Mouse (Mus musculus) kidney, adult 18-20 months (tissue): ENCODE data around the gene Rftn1.

Experiments used
- DNase-seq: peaks from one replicate; pipeline ENCODE4 v3.0.0; 2021

The Rftn1 gene

DNA sequence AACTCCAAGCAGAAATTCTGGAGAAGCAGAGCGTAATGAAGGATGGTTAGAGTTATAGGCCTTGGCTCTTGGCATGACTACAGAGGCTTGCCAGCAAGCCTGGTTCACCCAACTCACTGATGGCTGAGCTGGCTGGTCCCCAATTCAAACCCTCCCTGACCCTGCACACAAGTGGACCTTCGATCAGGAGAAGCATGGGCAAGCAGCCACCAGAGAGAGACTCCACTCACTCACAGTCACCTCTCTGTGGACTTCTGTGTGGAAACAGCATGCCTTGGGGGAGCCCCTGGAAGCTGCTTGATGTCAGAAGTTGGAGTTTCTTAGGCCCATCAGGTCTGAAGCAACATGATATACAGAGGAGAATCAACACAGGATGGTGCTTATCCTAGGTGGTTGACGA is 102.4 kb downstream of the Rftn1 start:
- DNase-seq = no peak

DNA sequence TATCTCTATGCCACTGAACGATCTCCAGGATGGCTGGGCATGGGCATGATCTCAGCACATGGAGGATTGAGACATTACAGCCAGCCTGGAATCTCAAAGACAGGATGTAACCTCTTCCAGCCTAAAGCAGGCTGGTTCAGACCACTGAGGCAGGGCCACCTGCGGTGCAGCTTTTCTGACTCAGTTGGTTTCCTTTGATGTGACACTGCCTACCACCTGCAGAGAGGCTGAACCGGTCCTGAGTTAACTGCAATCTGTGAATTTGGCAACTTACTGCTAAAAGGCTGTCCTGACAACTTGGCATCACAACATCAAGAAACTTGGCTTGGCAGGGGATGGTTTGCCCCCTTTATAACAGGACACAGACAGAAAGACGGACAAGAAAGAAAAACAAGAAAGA is 103.6 kb downstream of the Rftn1 start:
- DNase-seq = no peak

DNA sequence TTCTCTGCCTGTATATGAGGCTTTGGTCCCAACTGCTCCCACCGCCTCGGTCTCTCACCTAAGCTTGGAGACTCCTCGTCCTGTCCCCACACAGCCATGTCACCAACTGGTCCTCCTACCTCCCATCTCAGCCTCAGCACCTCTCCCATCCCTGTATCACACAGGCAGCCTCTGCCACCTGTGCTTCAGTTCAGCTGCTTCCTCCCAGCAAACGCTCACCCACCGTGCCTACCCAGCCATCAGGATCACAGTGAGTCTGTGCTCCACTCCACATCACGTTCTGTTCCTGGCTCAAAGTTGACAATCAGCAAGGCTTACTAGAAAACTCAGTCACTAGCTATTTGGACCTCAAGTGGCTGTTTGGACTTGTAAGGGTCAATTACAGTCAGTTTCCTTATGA is 105.8 kb downstream of the Rftn1 start:
- no peak for DNase-seq

DNA sequence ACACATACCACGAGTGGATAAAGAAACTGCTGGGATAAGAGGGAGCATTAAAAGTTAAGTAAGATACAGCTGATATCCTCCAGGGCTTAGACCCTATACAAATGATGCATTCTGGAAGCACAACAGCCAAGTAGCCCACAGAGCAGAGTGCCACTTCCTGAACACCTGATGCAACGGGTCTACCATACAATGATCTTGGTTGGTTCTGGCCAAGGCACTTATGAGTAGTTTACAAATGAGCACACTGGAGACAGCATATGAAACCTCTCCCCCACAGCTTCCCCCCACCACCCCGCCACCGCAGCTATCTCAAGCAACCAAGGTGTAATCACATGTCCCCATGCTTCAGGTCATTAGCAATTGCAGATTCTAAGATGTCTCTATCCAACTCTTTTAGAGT is 106.5 kb downstream of the Rftn1 start:
- DNase-seq = no peak

DNA sequence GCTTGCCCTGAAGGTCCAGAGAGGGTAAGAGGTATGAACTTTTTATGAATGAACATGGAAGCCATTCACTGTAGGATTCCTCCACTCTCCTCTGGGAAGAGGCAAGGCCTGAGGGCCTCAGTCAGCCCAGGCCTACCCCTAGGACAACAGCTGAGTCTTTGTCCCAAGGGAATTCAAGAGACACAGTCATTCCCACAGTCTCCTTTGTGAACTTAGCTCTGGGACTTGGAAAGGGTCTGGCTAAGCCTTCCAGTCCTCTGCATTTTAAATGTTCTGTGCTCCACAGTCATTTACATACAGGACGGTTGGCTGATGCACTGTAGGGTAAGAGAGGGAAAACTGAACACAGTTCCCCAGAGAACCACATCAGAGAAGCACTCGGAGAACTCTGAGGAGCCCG is 107.5 kb downstream of the Rftn1 start:
- DNase-seq = no peak

DNA sequence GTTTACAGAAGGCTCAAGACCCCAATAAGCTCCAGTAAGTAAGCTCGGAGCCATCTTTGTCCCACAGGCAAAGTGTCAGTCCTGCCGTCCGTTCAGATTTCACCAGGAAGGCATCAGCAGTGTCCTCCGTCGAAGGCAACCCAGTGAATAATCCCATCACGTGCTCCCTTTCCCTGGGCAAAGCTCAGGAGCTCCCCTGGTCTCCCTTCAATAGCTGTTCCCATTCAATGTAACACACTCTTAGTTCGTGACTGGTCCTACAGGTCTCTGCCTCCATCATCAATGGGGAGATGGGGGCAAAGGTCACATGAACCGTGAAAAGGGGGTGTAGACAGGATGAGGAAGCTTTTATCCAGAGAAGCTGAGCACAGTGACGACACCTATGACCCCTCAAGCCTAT is 108.8 kb downstream of the Rftn1 start:
- no peak for DNase-seq

DNA sequence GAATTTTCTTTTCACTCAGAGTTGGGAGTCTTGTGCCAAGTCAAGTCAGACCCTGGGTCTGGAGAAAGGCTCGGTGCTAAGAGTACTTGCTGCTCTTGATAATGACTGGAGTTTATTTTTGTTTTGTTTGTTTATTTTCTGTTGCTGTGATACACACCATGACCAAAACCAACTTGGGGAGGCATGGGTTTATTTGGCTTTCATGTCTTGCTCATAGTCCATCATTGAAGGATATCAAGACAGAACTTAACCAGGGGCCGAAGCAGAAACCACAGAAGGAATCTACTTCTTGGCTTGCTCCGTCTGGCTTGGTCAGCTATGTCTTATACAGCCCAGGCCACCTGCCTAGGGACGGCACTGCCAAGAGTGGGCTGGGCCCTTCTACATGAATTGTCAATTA is 109.5 kb downstream of the Rftn1 start:
- no peak for DNase-seq

DNA sequence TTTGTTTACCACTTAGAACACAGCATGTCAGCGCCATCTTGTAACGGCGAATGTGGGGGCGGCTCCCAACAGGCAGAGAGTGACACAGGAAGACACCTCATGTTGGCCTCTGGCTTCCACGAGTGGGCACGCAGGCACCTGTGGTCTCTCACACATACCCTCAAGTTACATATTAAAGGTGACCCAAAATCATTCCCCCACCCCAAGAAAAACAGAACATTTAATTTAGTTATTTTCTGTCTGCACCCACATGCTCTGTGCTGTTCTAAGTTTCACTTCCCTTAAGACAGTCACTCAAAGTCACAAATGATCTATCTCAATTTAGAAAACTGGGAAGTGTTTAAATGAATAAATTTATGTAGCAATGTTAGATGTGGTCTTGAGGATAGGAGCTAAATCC is 111.7 kb downstream of the Rftn1 start:
- DNase-seq = no peak

DNA sequence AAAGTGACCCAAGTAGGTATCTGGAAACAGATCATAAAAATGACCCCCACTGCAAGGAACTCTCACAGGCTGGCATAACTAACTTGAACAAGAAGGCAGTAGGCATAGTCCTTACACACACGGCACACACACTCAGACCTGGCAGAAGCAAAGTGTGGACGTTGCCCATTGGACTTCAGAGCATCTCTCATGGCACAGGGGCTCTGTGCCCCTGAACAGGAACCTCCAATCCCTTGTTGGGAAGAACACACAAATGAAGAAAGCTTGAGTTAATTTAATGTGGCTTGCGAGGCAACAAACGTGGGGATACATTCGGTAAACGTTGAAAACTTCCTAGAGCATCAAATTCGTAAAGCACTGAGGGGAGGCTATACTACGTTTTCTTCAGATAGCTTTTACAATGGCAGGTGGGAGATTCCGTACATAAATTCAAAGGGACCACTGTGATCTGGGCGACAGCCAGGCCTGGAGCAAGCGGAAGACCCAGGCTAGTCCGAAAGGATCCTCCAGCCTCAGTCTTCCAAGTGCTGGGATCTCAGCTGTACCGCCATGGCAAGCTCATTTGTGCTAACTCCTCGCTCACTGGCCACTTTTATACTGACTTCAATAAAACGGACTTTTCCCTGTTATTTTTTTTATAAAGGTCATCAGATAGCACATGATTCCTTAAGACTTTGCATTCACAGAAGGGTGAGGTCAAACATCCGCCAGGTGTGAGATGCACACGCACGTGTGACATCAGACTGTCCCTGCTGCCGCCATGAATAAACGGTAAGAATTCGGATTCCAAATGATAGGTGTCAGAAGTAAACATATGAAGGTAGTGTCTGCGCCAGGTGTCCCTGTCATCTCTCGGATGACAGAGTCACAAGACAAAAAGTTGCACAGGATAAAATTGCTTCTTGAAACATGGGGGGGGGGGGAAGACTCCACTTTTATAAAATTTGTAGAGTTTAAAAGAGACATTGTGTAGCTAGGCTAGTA is 117.2 kb downstream of the Rftn1 start:
- DNase-seq = no peak

DNA sequence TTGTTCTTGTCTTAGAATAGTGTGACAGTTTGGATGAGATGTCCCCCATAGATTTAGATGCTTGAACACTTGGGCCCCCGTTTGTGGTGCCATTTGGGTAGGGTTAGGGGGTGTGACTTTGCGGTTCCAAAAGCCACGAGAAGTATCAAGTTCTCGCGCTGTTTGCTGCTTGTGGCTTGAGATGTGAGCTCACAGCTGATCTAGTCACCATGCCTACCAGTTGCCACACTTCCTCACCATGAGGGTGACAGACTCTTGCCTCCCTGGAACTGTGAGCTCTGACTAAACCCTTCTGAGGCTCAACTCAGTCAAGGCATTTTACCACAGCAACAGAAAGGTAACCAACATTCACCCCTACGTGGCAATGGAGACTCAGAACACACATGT is 118.9 kb downstream of the Rftn1 start:
- no peak for DNase-seq

DNA sequence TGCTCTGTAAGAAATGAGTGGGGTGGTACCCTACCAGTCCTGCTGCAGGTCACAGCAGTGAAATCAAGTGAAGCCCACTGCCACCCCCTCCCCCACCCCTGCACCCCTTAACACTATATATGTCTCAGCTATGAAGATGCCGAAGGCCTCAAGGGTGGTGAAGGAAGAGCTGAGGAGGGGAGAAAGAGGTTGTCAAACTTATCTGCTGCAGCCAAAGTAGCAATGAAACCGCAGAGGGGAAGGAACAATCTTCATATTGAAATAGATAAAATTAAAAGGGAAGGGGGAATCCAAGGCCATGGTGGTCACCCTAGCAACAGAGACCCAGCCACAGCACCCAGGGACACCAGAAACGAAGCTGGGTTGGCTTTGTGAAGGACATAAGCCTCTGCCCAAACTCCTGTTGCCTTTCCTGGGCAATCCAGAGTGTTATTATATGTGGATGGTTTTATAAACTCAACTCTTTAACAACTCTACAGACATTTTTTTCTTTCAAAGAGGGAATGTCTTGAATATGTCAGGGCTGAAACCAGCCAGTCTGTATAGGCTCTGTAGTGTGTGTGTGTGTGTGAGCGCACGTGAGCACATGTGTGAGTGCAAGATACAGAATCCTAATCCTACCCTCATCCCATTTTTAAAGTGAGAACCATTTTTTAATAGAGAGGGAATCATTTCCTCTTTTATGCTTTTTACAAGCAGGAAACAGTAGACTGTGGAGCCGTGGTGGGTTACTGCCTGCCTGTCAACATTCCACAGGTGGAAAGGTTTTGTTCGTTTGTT is 119.5 kb downstream of the Rftn1 start:
- no peak for DNase-seq

DNA sequence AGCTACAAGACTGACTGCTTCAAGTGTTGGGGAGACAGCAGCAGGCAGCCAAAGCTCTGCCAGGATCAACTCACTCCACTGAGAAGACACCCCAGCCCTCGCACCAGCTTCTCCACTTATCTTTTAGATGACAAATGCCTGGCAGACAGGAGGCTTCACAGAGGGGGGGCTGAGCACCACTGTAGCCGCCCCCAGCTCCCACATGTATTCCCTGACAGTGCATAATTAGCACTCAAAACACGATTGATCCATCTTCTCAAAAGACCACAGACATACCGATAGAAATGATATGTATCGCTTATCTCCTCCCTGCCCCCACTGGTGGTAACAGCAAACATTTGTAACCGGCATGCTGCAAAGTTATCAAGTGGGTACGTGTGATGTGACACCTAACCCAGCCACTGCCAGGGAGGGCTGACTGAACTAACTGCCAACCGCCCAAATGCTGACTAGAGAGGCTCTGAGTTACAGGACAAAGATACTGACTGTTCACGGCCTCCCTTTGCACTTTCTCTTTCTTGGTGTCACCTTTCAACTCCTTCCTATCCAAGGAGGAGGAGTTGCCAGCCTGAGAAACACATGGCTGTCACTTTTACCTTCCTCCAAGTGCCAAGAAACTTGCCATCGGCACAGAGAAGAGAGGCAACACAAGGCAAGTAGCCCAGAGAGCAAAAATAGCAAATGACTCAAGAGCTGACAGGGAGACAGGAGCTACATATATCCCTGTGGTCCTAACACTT is 120.4 kb downstream of the Rftn1 start:
- no peak for DNase-seq

DNA sequence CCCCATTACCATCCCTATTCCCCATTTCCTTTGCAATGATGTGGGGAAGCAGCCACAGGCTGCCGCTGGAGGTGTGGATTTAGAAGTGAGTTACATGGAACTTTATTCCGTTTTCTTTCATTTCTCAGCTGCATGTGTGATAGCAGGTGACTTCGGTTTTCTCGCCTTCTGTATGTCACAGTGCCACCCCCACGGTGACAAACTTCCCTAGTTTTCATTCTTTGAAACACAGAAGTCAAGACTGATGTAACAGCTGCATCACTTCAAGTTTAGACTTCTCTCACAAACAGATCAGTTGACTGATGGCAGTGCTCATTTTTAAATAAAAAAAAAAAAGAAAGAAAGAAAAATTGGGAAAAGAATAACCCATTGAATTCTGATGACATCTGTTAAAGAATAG is 121.3 kb downstream of the Rftn1 start:
- no peak for DNase-seq

DNA sequence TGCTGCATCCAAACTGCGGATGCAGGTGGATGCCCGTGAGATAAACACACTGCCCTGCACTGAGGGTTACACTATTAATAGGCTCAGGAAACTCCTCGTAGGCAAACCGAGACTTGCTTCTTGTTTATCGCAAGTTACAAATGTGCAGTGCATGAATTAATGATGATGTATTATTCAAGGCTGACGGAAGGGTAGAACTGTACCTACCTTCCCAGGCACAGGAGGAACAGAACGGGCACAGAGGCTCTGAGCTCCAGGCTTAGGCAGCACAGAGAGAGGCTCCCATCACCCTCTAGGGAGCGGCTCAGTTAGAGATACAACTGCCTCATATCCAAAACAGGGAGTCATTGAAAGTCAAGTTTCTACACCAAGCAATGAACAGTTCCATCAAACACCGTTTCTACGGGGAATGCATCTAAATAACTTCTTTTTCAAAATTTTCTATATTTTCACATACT is 121.8 kb downstream of the Rftn1 start:
- DNase-seq = no peak

DNA sequence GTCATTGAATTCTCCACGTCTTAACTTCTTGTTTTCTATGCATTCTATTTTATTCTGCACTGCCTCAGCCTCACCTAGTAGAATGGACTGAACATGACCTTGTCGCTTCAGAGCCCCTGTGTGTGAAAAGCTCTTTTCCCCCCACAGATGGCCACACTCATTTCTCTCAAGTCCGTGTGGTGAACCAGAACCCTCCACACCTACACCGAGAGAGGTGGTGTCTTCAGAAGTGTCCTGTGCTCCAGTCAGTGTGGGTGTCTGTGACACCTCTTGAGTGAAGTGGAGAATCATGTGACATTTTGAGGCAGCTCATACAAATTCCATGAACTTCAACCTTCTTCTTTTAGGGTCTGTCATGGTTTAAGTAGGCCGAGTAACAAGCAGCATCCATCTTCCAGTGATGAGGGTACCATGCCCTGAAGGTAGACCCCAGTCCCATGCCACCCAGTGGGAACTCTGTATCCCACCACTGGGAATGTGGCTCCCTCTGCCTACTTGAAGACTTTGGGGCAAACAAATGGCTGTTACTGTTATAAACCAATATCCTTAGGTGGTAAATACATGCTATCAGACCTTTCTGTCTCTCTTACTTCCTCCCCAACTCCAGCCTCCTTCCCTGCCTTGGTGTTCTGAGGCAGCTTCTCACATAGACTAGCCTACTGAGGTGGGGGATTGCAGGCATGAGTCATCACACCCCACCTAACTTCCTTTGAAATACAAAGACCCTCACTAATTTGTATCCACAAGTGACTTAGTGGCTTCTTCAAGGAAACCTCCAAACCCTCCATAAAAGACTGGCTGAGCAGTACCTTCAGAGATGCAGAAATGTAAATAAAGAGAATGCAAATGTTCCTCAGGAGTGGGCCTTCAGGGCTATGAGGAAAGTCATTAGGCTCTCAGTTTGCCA is 122.4 kb downstream of the Rftn1 start:
- DNase-seq = no peak

DNA sequence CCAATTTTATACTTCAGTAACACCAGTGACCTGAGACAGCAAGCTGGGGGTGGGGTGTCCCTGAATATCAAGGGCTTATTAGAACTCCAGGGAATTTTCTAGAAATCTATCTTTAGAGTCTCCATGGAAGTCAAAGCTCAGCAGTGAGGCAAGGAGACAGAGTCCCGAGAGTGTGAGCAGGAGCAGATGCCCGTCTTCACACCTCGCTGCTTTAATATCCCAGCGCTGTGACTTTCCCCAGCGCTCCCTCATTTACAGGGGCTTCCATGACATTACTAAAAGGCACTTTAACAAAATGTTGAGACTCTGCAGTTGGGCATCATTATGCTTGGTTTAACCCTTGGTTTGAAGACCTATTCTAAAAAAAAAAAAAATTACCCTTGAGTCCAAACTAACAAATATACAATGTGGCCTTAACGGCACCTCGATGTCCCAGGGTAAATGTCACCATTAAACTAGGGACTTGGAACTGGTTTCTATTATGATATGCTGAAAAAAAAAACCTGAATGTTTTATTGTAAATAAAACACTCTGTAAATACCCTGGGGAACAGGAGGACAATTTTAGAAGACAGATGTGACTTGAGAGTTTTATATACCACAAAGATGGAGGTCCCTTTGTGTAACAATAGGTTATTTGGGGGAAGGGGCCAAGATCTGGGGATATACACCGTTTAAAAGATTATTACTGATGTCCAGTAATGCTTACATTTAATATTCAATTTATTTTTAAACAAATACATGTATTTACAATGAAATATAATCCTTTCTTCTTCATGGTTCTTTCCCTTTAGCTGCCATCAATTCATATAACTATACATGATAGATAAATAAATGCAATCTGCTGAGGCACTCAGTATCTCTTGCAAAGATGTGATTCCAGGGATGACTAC is 123.4 kb downstream of the Rftn1 start:
- no peak for DNase-seq

DNA sequence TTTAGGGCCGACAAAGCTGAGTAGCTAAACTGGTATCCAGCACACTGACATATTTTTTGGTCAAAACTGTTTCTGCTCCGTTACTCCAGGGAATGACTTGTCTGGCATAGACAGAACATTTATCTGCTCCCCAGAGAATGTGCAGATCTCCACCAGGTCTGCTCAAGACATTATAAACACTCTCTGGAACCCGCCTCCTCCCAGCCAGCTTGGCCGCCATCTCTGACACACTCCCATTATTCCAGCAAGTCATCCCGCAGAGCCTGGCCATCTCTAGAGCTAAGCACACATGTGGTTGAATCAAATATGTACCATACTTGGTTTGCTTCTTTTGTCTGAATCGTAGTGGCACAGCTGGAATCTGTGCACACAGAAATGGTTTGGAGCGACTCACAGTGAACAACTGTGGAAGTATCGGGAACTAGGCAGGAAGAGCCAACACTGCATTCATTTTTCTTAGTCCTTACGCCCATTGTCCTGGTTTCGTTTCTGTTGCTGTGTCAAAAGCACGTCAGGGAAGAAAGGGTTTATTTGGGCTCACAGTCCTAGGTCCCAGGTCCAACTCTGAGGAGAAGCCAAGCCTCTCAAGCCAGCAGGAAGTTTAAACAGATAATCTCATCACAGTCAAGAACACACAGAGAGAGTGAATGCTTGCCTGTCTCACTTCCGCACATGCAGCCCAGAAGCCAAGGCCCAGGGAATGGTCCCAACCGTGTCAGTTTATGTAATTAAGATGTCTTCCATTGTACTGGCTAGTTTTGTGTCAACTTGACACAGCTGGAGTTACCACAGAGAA is 126.4 kb downstream of the Rftn1 start:
- no peak for DNase-seq

DNA sequence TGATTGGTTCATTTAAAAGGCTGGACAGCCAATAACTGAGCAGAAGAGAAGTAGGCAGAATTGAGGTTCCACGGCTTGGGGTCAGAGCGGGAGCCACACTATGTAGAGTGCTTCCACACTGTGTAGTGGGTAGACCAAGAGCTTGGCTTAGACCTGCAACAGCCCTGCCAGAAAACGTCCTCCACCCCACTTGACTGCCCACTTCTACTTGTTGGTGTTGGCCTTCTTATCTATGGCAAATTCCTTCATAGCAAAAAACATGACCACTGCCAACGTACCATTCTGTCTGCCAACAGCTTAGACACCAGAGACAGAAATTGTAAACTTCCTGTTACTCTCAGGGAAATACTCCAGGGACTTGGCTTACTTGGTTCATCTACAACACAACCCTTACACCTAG is 127.8 kb downstream of the Rftn1 start:
- no peak for DNase-seq

DNA sequence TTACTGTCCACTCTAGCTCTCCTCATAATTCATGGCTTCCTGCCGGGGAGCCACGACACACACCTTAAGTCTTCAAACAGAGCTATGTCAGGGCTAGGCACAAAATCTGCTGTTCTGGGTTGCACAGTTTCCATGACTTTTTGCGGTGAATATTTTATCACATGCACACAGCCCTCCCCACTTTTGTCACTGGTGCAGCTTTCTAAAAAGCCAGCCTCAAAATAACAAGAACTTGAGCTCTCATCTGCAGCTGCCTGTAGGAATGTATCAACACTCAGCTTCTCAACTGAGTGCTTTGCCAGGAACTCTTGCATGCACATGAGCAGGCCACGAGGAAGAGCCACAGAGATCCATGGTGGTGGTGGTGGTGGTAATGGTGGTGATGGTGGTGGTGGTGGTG is 129.0 kb downstream of the Rftn1 start:
- no peak for DNase-seq

DNA sequence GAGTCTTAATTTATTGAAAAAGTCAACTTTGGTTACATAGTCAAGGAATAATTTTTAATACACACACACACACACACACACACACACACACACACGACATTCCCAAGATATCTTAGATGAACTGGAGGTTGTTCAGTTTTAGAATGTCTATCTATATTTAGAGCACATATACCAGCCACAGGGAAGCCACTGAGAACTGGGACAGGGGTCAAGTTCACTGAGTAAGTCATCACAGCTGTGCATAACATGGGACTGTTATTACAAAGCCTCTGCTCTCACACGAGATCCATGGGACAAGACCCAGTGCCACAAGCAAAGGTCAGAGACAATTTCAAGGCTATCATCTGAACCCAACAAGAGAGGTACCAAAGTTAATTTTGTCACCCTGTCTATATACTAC is 130.3 kb downstream of the Rftn1 start:
- DNase-seq = no peak
